Mouse (Mus musculus): Measurements from ENCODE around the gene Atad3a. TPM values are rescaled to one million over a fixed set of nuclear protein-coding genes. Genes with fewer than 3 reads are reported as not detected.

Gene Atad3a
- polyA plus RNA-seq, 1 experiment from 2014 or later, result 47.9 TPM

DNA sequence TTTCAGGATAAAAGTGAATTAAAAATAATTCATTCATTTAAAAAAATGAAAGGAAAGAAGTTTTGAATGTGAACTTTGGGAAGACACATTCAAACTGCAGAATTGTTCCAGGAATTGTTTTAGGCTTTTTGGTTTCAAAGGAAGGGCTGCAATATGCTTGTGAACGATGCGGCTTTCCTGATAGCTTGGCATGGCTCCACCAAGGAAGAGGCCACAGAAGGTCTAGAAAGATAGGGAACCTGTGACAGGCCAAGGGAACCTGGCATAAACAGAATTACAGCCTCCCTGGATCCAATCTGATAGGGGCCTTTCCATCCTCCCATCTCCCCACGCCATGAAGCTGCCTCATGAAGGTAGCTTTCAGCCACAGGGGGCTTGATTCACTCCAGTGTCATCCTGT is 27.4 kb upstream of the Atad3a start:
- Histone ChIP-seq H3K9me3 (replicated peaks) (no peaks in the 10 kb centered on the region), H3K4me1 (replicated peaks) (peaks cover 34% of the 10 kb centered on the region), H3K4me2 (0 out of 2 replicates have a peak overlapping the region, but pooled peaks have one; percentile 10), H3K27ac (replicated peaks) (0 out of 2 replicates have a peak overlapping the region, but pooled peaks have one; percentile 14), H3K9ac (no peak overlapping the region), H3K27me3 (peaks cover 29% of the 10 kb centered on the region), H3K36me3 (replicated peaks) (no peaks in the 10 kb centered on the region), H3K4me3 (replicated peaks) (no peak overlapping the region)
- ATAC-seq (ENCODE audit: insufficient read depth), result peak; percentile 58
- 39% methylated on average over 3 of the region's 3 CpGs for WGBS (ENCODE audit: insufficient replicate concordance)

DNA sequence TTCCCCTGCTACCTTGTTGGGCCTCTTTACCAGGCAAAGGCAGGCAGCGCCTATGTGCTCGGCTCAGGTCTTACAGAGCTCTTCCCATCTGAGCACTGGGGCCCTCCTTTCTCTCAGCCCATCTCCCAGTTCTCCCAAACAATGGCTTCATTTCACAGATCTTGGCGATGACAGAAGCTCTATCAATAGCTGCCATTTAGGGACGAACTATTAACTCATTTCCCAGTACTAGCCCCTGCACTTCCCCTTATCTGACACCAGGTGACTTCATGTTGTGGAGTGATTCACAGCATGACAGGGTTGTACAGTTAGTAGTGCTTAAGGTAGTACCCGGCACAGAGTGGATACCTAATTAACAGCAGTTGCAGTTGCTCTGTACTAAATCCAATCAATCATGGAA is 24.9 kb upstream of the Atad3a start, which contains the start of gene Tmem88b:
Tmem88b (minus strand) TSS at position 56 of the 400 bp plus-strand sequence.
- Histone ChIP-seq H3K9me3 (replicated peaks) (no peaks in the 10 kb centered on the region), H3K4me3 (replicated peaks) (peak within 1 kb of the TSS; percentile 63; the same call in 1 of the 2 replicates), H3K27ac (replicated peaks) (no peak within 1 kb of the TSS), H3K9ac (no peak within 1 kb of the TSS), H3K4me1 (replicated peaks) (peaks cover 34% of the 10 kb centered on the region), H3K27me3 (peaks cover 40% of the 10 kb centered on the region), H3K4me2 (peak within 1 kb of the TSS; percentile 90), H3K36me3 (replicated peaks) (no peaks in the 10 kb centered on the region)
- WGBS (ENCODE audit: insufficient replicate concordance), result 46% methylated on average over 5 of the region's 5 CpGs
- ATAC-seq (ENCODE audit: insufficient read depth), result no peak

DNA sequence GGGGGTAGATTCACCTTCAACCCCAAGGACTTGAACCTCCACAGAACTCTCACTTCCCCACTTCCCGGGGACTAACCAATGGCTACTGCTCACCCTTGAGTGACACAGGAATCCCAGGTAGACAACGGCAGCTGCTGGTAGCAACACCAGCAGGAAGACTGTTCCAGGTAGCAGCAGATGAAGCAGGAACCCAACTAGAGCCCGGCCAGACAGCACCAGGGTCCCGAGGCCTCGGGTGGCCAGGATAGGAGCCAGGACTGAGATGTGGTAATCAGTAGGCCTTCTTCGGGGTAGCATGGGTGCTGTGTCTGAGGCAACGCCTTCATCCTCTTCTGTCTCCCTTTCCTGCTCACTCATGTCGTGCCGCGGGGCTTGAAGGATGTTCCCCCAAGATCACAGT is 24.4 kb upstream of the Atad3a start:
- Histone ChIP-seq H3K4me1 (replicated peaks) (peaks cover 34% of the 10 kb centered on the region), H3K9me3 (replicated peaks) (no peaks in the 10 kb centered on the region), H3K27ac (replicated peaks) (no peak overlapping the region), H3K27me3 (peaks cover 43% of the 10 kb centered on the region), H3K4me3 (replicated peaks) (no peak overlapping the region), H3K4me2 (no peak overlapping the region), H3K36me3 (replicated peaks) (no peaks in the 10 kb centered on the region), H3K9ac (no peak overlapping the region)
- ATAC-seq (ENCODE audit: insufficient read depth), result no peak
- 75% methylated on average over 10 of the region's 10 CpGs for WGBS (ENCODE audit: insufficient replicate concordance)

DNA sequence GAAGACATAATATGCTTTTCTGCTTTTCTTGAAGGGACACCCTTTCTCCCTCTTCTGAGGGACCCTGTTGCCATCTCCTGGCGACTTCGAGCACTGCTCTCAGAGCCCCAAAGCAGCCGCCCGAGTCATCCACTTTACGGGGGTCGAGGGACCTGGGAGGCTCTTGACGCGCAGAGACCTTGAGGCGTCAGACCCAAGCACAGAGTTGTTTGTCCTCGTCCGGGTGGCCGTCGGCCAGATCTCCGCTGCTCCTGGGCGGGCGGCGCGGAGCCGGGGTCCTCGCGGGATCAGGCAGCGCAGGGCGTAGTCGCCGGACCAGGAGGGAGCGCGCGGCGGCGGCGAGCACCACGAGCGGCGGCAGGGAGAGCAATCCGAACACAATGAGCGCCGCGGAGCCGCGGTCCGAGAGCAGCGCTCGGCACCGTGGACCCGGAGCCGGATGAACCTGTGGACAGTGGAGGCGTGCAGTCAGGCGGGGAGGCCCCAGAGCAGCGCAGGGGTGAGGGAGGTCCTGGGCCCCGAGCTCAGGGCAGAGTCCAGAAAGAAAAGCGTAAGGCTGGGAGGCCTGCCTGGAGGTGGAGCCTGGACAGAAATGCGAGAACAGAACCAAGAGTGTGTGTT is 23.3 kb upstream of the Atad3a start:
- peaks cover 34% of the 10 kb centered on the region for H3K4me1 ChIP-seq (replicated peaks)
- under 1% methylated on average over 52 of the region's 52 CpGs for WGBS (ENCODE audit: insufficient replicate concordance)
- no peaks in the 10 kb centered on the region for H3K36me3 ChIP-seq (replicated peaks)
- H3K4me3 ChIP-seq (replicated peaks), result peak overlapping the region; percentile 63
- peak overlapping the region; percentile 90 for H3K4me2 ChIP-seq
- H3K9ac ChIP-seq, result peak overlapping the region; percentile 65
- H3K27ac ChIP-seq (replicated peaks), result peak overlapping the region; percentile 64
- peak; percentile 68 for ATAC-seq (ENCODE audit: insufficient read depth)
- H3K27me3 ChIP-seq, result peaks cover 49% of the 10 kb centered on the region
- no peaks in the 10 kb centered on the region for H3K9me3 ChIP-seq (replicated peaks)

DNA sequence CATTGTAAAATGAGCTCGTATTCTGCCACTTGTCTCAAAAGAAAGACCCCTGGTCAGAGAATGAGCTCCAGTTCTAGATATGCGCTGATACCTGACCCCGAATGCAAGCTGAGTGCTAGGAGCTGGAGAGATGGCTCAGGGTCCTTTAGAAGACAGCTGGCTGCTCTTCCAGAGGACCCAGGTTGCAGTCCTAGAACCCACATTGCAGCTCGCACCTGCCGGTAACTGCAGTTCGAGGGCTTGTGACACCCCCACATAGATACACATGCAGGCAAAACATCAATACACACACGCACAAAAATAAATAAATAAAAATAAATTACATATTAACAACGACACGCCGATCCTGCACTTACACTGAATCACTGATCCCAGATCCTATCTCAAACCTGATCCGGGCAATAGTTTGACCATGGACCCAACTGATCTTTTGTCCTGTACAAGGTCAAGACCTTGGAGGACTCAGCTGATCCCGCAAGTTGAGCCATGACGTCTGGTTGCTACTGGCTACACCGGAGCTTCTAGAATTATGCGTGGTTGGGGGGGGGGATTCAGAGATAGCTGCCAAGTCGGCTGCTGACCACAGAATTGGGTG is 22.7 kb upstream of the Atad3a start:
- peak overlapping the region; percentile 64 for H3K27ac ChIP-seq (replicated peaks)
- no peaks in the 10 kb centered on the region for H3K9me3 ChIP-seq (replicated peaks)
- ATAC-seq (ENCODE audit: insufficient read depth), result peak; percentile 3; the same call in 1 of the 2 replicates

DNA sequence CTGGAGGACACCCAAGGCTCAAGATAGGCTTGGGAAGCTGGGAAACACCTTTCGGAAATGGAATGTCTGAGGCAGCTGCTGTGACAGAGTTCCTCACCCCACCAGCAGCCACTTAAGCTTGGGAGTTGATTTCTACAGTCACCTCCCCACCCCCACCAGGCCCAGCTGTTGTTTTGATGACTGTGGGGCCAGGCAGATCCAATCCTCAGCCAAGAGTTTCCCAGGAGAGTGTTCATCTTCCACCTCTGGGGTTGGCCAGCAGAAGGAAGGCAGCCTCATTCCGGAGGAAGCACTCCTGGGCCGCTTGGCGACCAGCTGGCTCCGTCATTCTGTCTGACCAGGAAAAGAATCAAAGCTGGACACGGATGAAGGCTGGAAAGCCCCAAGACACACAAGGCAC is 20.0 kb upstream of the Atad3a start:
- Histone ChIP-seq H3K36me3 (replicated peaks) (no peaks in the 10 kb centered on the region), H3K27me3 (peaks cover 66% of the 10 kb centered on the region), H3K4me3 (replicated peaks) (no peak overlapping the region), H3K27ac (replicated peaks) (no peak overlapping the region), H3K4me1 (replicated peaks) (peaks cover 30% of the 10 kb centered on the region), H3K9ac (no peak overlapping the region), H3K9me3 (replicated peaks) (no peaks in the 10 kb centered on the region), H3K4me2 (no peak overlapping the region)
- WGBS (ENCODE audit: insufficient replicate concordance), result 37% methylated on average over 6 of the region's 6 CpGs
- ATAC-seq (ENCODE audit: insufficient read depth), result no peak

More for the DNA sequence above, 22.7 kb upstream of the Atad3a start:
- peak overlapping the region; percentile 65; the same call in 1 of the 2 replicates for H3K9ac ChIP-seq
- peaks cover 28% of the 10 kb centered on the region for H3K4me1 ChIP-seq (replicated peaks)
- H3K4me3 ChIP-seq (replicated peaks), result peak overlapping the region; percentile 63
- WGBS (ENCODE audit: insufficient replicate concordance), result 36% methylated on average over 16 of the region's 16 CpGs
- H3K27me3 ChIP-seq, result peaks cover 49% of the 10 kb centered on the region
- peak overlapping the region; percentile 90 for H3K4me2 ChIP-seq
- H3K36me3 ChIP-seq (replicated peaks), result no peaks in the 10 kb centered on the region

DNA sequence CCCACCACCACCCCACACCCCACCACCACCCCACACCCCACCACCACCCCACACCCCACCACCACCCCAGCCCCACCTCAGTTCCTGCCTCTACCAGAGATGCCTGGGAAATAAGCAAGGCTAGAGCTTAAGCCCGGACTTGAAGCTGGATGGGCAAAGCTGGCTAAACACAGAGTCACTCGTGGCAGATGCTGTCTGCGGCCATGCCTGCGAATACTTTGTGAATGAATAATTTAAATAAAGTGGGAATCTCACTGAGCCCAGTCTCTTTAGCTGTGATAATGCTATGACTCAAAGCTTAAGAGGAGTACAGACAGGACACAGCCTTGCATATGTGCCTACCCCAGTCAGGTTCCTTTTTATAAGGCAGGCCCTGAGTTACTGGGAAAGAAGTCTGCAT is 18.6 kb upstream of the Atad3a start:
- Histone ChIP-seq H3K4me2 (no peak overlapping the region), H3K4me3 (replicated peaks) (no peak overlapping the region), H3K27me3 (peaks cover 74% of the 10 kb centered on the region), H3K36me3 (replicated peaks) (no peaks in the 10 kb centered on the region), H3K9ac (no peak overlapping the region), H3K27ac (replicated peaks) (no peak overlapping the region), H3K4me1 (replicated peaks) (peaks cover 28% of the 10 kb centered on the region), H3K9me3 (replicated peaks) (no peaks in the 10 kb centered on the region)
- ATAC-seq (ENCODE audit: insufficient read depth), result no peak
- 61% methylated on average over 4 of the region's 4 CpGs for WGBS (ENCODE audit: insufficient replicate concordance)

DNA sequence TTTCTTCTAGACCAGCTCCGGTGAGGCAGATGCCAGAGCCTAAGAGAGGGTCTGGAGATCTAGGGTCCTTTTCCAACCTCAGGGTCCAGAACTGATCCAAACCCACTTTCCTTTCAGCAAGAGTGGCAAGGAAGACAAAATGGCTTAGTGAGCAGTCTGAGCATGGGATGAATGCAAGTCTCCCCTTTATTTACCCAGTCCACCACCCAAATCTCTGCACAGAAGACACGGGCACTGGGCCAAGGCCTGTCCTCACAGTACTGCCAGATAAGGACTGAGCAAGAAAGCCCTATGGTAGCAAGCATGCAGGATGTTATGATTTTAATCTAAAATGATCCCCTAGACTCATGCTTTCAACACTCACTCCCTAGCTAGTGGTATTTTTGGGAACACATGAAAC is 16.9 kb upstream of the Atad3a start:
- Histone ChIP-seq H3K27ac (replicated peaks) (no peak overlapping the region), H3K27me3 (peaks cover 76% of the 10 kb centered on the region)
- 41% methylated on average over 2 of the region's 2 CpGs for WGBS (ENCODE audit: insufficient replicate concordance)

DNA sequence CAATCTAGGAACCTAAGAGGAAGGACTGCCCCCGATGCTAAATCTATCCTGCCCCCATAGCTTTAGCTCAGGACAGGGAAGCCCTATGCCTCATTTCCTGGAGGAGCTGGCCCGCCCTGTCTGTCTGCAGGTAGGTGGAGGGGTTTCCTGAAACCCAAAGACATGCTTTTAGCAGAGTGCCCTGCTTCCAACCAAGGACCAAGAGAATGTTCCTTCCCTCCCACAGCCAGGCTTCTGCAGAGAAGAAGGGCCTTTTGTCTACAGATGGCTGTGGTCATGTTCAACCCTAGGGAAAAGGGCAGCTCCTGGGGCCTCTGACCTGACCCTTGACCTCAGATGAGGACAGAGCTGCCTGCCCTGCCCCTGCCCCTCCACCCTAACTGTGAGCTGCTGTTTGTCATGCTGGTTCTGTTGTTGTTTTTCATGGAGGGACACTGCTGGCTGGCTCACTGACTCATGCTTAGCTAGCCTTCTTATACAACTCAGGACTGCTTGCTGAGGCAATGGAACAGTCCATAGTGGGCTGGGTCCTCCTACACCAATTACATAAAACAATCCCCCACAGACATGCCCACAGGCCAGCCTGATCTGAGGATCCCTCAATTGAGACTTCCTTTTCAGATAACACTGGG is 15.9 kb upstream of the Atad3a start:
- no peaks in the 10 kb centered on the region for H3K9me3 ChIP-seq (replicated peaks)
- no peak overlapping the region for H3K4me2 ChIP-seq
- H3K9ac ChIP-seq, result no peak overlapping the region
- H3K36me3 ChIP-seq (replicated peaks), result no peaks in the 10 kb centered on the region
- no peak; the same call in 1 of the 2 replicates for ATAC-seq (ENCODE audit: insufficient read depth)
- no peak overlapping the region for H3K27ac ChIP-seq (replicated peaks)
- H3K27me3 ChIP-seq, result peaks cover 76% of the 10 kb centered on the region
- no peak overlapping the region for H3K4me3 ChIP-seq (replicated peaks)
- H3K4me1 ChIP-seq (replicated peaks), result peaks cover 24% of the 10 kb centered on the region
- 18% methylated on average over 2 of the region's 2 CpGs for WGBS (ENCODE audit: insufficient replicate concordance)

More for the DNA sequence above, 16.9 kb upstream of the Atad3a start:
- H3K9me3 ChIP-seq (replicated peaks), result no peaks in the 10 kb centered on the region
- H3K9ac ChIP-seq, result no peak overlapping the region
- H3K4me2 ChIP-seq, result no peak overlapping the region
- H3K4me3 ChIP-seq (replicated peaks), result no peak overlapping the region
- ATAC-seq (ENCODE audit: insufficient read depth), result no peak
- H3K36me3 ChIP-seq (replicated peaks), result no peaks in the 10 kb centered on the region
- peaks cover 24% of the 10 kb centered on the region for H3K4me1 ChIP-seq (replicated peaks)

DNA sequence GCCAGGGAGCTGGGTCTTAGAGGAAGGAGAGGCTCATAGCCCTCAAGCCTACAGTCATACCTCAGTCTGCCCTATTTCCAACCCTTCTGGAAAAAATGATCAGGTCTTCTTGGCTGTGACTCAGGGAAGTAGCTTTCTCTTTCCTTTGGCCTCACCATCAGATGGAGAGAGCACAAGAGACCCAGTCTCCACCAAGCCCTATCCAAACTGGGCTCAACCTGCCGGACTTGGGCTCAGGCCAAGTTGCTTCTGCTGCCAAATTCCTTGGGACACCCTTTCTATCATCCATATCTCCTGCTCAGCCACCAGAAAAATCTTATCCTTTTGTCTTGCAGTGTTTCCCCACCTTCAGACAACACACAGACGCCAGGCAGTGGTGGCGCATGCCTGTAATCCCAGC is 15.0 kb upstream of the Atad3a start:
- H3K27ac ChIP-seq (replicated peaks), result no peak overlapping the region
- H3K4me3 ChIP-seq (replicated peaks), result no peak overlapping the region
- no peak for ATAC-seq (ENCODE audit: insufficient read depth)
- H3K9me3 ChIP-seq (replicated peaks), result no peaks in the 10 kb centered on the region
- H3K4me1 ChIP-seq (replicated peaks), result peaks cover 24% of the 10 kb centered on the region
- peaks cover 75% of the 10 kb centered on the region for H3K27me3 ChIP-seq
- H3K9ac ChIP-seq, result no peak overlapping the region
- WGBS (ENCODE audit: insufficient replicate concordance), result 71% methylated on average over 3 of the region's 3 CpGs
- H3K36me3 ChIP-seq (replicated peaks), result no peaks in the 10 kb centered on the region
- no peak overlapping the region for H3K4me2 ChIP-seq

DNA sequence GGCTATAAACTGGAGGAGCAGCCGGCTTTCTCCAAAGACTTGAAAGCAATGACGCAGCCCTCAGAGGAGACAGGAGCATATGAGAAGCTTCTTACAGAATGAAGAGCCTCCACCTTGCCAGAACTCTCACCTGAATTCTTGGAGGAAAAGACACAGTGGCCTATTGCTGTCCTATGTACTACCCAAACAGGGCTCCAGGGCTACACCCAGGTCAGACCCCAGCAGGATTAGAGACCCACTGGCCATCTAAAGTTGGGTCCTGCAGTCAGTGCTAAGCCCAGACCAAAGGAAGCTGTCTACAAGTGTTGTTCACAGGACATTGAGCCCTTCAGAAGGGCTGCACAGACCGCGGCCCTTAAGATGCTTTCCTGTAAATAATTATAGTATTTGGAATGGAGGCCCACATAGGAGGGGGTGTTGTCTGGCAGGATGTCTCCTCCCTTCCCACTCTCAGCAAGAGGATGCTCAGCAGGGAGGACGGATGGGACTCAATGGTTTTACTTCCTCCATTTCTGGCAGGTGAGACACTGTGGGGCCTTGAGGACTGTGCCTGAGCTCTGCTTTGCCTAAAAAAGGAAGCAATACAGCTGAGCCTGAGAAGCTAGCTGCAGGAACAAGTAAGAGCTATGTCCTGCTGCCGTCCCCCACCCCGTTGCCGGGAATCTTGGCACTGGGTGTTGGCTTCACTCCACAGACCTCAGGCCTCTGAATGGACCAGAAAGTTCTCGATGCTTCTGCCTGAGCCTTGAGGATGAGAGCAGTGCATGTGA is 14.3 kb upstream of the Atad3a start:
- peak overlapping the region; percentile 37 for H3K4me3 ChIP-seq (replicated peaks)
- no peak for ATAC-seq (ENCODE audit: insufficient read depth)
- H3K36me3 ChIP-seq (replicated peaks), result no peaks in the 10 kb centered on the region
- H3K9ac ChIP-seq, result no peak overlapping the region
- H3K27me3 ChIP-seq, result peaks cover 76% of the 10 kb centered on the region
- H3K4me2 ChIP-seq, result peak overlapping the region; percentile 70; the same call in 1 of the 2 replicates
- no peaks in the 10 kb centered on the region for H3K9me3 ChIP-seq (replicated peaks)
- whole genome bisulfite sequencing (ENCODE audit: insufficient replicate concordance), result 38% methylated on average over 9 of the region's 9 CpGs
- H3K27ac ChIP-seq (replicated peaks), result no peak overlapping the region
- H3K4me1 ChIP-seq (replicated peaks), result peaks cover 30% of the 10 kb centered on the region
